Mouse (Mus musculus): ENCODE measurements around the gene 4933406M09Rik. TPM values are rescaled to one million over a fixed set of nuclear protein-coding genes. Genes with fewer than 3 reads are reported as not detected.

Gene 4933406M09Rik
- not detected for total RNA-seq (2023)

GRCm38 (mm10) chr1:134385666-134386065 lies at the start of gene 4933406M09Rik:
Gene 4933406M09Rik, plus strand, starts transcription at chr1:134385940.

GRCm38 (mm10) chr1:134361857-134362212 lies 23.9 kb upstream of the 4933406M09Rik start, which contains the start of gene Tmem183a:
Gene Tmem183a, minus strand, starts transcription at chr1:134361979.

GRCm38 (mm10) chr1:134405509-134406413 lies 20.0 kb downstream of the 4933406M09Rik start, which contains the start of gene Cyb5r1:
Gene Cyb5r1, plus strand, starts transcription at chr1:134405559.

GRCm38 (mm10) chr1:134415168-134415831 lies 29.6 kb downstream of the 4933406M09Rik start, which contains the start of gene Adipor1:
Gene Adipor1, plus strand, starts transcription at chr1:134415378.

Other genes starting within 250 kb of the 4933406M09Rik start
- 100 to 1,000 TPM; 575 to 604 TPM for gene Chil1, start 203.8 kb upstream of the 4933406M09Rik start, total RNA-seq (2023)
- under 1 TPM; 0.53 to 0.78 TPM for gene Mybph, start 192.5 kb upstream of the 4933406M09Rik start, total RNA-seq (2023)
- not detected for gene Adora1, start 150.5 kb upstream of the 4933406M09Rik start, total RNA-seq (2023)
- gene Myog, start 96.0 kb upstream of the 4933406M09Rik start, total RNA-seq (2023): not detected
- gene Ppfia4, start 53.0 kb upstream of the 4933406M09Rik start, total RNA-seq (2023): 10 to 100 TPM in 1 of 2 experiments, 1 to 10 TPM in 1; 9.5 to 18.4 TPM
- gene Tmem183a, start 24.0 kb upstream of the 4933406M09Rik start, total RNA-seq (2023): 10 to 100 TPM; 49.7 to 60.6 TPM
- gene Cyb5r1, start 19.6 kb downstream of the 4933406M09Rik start, total RNA-seq (2023): 10 to 100 TPM; 56.2 to 59.4 TPM
- gene Adipor1, start 29.4 kb downstream of the 4933406M09Rik start, total RNA-seq (2023): 100 to 1,000 TPM; 316 to 330 TPM
- 10 to 100 TPM; 23.9 to 29.5 TPM for gene Klhl12, start 69.6 kb downstream of the 4933406M09Rik start, total RNA-seq (2023)
- 10 to 100 TPM; 18.0 to 19.1 TPM for gene Rabif, start 108.7 kb downstream of the 4933406M09Rik start, total RNA-seq (2023)
- not detected for gene Mgat4e, start 163.7 kb downstream of the 4933406M09Rik start, total RNA-seq (2023)
- 10 to 100 TPM; 44.4 to 51.6 TPM for gene Kdm5b, start 174.2 kb downstream of the 4933406M09Rik start, total RNA-seq (2023)

All from neutrophil, adult 59 days (primary cell).